Mouse (Mus musculus): ENCODE results near the gene Rassf6. TPM values are rescaled to one million over a fixed set of nuclear protein-coding genes. Genes with fewer than 3 reads are reported as not detected.
"Not testable (repeated sequence)": the region's sequence is repeated elsewhere in the genome, so short reads cannot be mapped to it uniquely, and the experiment has no call there.

Gene Rassf6
- total and polyA plus RNA-seq, 2 experiments: 3.9 to 30.1 TPM

DNA sequence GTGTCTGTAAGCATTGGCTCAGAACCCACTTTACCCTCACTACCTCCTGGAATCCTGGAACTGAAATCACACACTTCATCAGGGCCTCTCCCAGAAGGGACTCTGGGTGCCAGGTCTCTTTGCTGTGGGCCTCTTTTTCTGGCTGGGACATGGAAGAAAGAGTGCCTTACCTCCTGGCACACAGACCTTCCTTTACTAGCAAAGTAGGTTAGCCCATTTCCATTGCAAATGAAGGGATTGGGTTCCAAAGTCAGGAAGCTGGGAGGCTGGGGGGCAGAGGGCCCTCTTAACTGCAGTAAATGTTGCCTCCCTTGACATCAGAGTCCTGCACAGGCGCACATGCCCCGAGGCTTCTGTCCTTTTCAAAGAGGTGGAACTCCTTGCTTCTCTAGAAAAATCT lies 17.2 kb downstream of the Rassf6 start:
- 87% methylated on average over 2 of the region's 2 CpGs for WGBS
- no peak overlapping the region for H3K9ac ChIP-seq (ENCODE audit: low read depth, low read length)
- DNase-seq (ENCODE audit: extremely low read depth, low read depth, low spot score): no peak
- H3K27me3 ChIP-seq (ENCODE audit: control insufficient read depth, insufficient read depth, low read length): no peaks in the 10 kb centered on the region
- no peak overlapping the region for H3K4me3 ChIP-seq (ENCODE audit: insufficient read depth, low read depth, low read length)
- no peaks in the 10 kb centered on the region for H3K4me1 ChIP-seq (ENCODE audit: control insufficient read depth, insufficient read depth, low read length)
- H3K79me2 ChIP-seq (ENCODE audit: control insufficient read depth, insufficient read depth, low read length): no peaks in the 10 kb centered on the region; the same call in 1 of the 2 replicates
- TF ChIP-seq CTCF (IDR thresholded peaks at IDR 0.05; ENCODE audit: low read depth, low read length) (no peak), POLR2A (IDR thresholded peaks at IDR 0.05; ENCODE audit: extremely low read depth, insufficient read depth, low read length) (no peak)
- no peak overlapping the region for H3K27ac ChIP-seq (replicated peaks; ENCODE audit: insufficient read depth, low read depth, low read length)
- H3K36me3 ChIP-seq (ENCODE audit: control insufficient read depth, insufficient read depth, low read length): peaks cover 22% of the 10 kb centered on the region

DNA sequence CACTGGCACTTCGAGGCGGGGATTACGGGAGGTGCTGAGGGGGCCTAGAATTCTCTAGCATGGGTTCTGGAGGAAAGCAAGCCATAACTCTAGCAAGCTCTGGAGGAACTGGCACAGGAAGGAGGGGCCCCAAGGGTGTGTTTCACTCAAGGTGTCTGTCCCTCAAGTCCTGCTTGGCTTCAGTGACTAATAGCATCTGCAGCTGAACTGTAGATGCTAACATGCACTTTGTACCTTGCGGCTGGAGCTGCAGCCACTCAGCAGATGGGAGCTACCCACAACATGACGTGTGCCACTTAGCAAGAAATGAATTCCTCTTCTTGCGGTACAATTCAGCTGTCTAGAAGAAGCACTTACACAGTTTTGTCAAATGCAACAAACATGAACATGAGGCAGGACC lies 18.7 kb downstream of the Rassf6 start:
- Histone ChIP-seq H3K36me3 (ENCODE audit: control insufficient read depth, insufficient read depth, low read length) (peaks cover 14% of the 10 kb centered on the region), H3K27ac (replicated peaks; ENCODE audit: insufficient read depth, low read depth, low read length) (no peak overlapping the region), H3K9ac (ENCODE audit: low read depth, low read length) (no peak overlapping the region), H3K4me3 (ENCODE audit: insufficient read depth, low read depth, low read length) (no peak overlapping the region), H3K79me2 (ENCODE audit: control insufficient read depth, insufficient read depth, low read length) (no peaks in the 10 kb centered on the region; the same call in 1 of the 2 replicates), H3K4me1 (ENCODE audit: control insufficient read depth, insufficient read depth, low read length) (no peaks in the 10 kb centered on the region), H3K27me3 (ENCODE audit: control insufficient read depth, insufficient read depth, low read length) (no peaks in the 10 kb centered on the region)
- 90% methylated on average over 6 of the region's 6 CpGs for WGBS
- DNase-seq (ENCODE audit: extremely low read depth, low read depth, low spot score): no peak
- no peak for TF ChIP-seq CTCF (IDR thresholded peaks at IDR 0.05; ENCODE audit: low read depth, low read length)
- no peak for TF ChIP-seq POLR2A (IDR thresholded peaks at IDR 0.05; ENCODE audit: extremely low read depth, insufficient read depth, low read length)

DNA sequence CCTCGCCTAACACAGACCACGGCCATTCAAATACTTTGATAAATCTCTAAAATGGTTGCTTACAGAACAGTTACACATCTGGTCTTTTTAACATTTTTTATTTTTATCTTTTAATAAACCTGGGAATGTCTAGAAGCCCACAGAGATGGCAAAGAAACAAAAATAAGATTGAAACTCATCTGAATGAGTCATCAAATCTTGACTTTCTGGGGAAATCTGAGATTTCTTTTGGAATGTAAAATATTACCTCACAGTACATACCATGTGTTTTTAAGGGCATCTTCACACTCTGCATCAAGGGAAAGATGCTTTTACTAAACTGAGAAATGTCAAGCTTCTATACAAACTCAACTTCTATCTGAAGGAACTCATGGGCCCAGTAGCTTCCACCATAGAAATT lies 19.1 kb downstream of the Rassf6 start:
- Histone ChIP-seq H3K27ac (replicated peaks; ENCODE audit: insufficient read depth, low read depth, low read length) (no peak overlapping the region), H3K79me2 (ENCODE audit: control insufficient read depth, insufficient read depth, low read length) (no peaks in the 10 kb centered on the region; the same call in 1 of the 2 replicates), H3K36me3 (ENCODE audit: control insufficient read depth, insufficient read depth, low read length) (peaks cover 17% of the 10 kb centered on the region), H3K9ac (ENCODE audit: low read depth, low read length) (no peak overlapping the region), H3K4me3 (ENCODE audit: insufficient read depth, low read depth, low read length) (no peak overlapping the region), H3K4me1 (ENCODE audit: control insufficient read depth, insufficient read depth, low read length) (no peaks in the 10 kb centered on the region), H3K27me3 (ENCODE audit: control insufficient read depth, insufficient read depth, low read length) (no peaks in the 10 kb centered on the region)
- DNase-seq (ENCODE audit: extremely low read depth, low read depth, low spot score): no peak
- TF ChIP-seq CTCF (IDR thresholded peaks at IDR 0.05; ENCODE audit: low read depth, low read length) (no peak), POLR2A (IDR thresholded peaks at IDR 0.05; ENCODE audit: extremely low read depth, insufficient read depth, low read length) (no peak)
- WGBS: 97% methylated on average over 2 of the region's 2 CpGs

DNA sequence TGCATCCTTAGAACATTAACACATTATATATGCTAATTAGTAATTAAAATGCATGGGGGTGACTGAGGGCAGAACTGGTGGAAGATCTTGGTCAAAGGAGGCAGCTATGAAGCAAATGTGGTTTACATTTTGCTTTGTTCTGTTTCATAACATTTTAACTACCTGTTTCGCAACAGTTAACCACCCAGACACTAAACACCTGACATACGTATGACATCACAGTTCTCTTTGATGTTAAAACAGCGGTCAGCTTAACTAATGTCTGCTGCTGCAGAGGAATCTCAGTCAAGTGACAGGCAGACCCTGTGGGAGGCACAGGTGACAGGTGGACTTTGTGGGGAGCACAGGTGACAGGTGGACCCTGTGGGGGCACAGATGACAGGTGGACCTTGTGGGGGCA lies 22.6 kb downstream of the Rassf6 start:
- no peak for TF ChIP-seq POLR2A (IDR thresholded peaks at IDR 0.05; ENCODE audit: extremely low read depth, insufficient read depth, low read length)
- DNase-seq (ENCODE audit: extremely low read depth, low read depth, low spot score): peak; percentile 23
- 52% methylated on average over 3 of the region's 3 CpGs for WGBS

DNA sequence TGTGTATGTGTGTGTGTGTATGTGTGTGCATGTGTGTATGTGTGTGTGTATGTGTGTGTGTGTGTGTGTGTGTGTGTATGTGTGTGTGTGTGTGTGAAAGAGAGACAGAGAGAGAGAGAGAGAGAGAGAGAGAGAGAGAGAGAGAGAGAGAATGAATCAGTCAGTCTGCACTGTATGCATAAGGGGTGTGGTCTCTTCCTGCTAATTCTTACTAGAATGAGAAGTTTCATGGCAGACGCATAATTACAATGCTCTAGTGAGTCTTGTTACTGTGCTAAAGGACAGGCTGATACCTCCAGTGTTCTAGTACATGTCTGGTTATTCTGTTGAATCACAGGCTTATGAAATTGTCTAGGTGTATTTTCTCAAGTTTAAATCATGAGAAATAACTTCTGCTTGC lies 27.7 kb downstream of the Rassf6 start:
- peaks cover 55% of the 10 kb centered on the region for H3K36me3 ChIP-seq (ENCODE audit: control insufficient read depth, insufficient read depth, low read length)
- H3K27me3 ChIP-seq (ENCODE audit: control insufficient read depth, insufficient read depth, low read length); DNase-seq (ENCODE audit: extremely low read depth, low read depth, low spot score); H3K9ac ChIP-seq (ENCODE audit: low read depth, low read length); H3K27ac ChIP-seq (replicated peaks; ENCODE audit: insufficient read depth, low read depth, low read length); H3K79me2 ChIP-seq (ENCODE audit: control insufficient read depth, insufficient read depth, low read length); H3K4me1 ChIP-seq (ENCODE audit: control insufficient read depth, insufficient read depth, low read length); H3K4me3 ChIP-seq (ENCODE audit: insufficient read depth, low read depth, low read length): not testable (repeated sequence)
- 83% methylated on average over 1 of the region's 1 CpGs for WGBS

More for the DNA sequence above, 22.6 kb downstream of the Rassf6 start:
- H3K36me3 ChIP-seq (ENCODE audit: control insufficient read depth, insufficient read depth, low read length): peaks cover 37% of the 10 kb centered on the region
- H3K4me1 ChIP-seq (ENCODE audit: control insufficient read depth, insufficient read depth, low read length): no peaks in the 10 kb centered on the region
- H3K9ac ChIP-seq (ENCODE audit: low read depth, low read length): no peak overlapping the region
- no peak overlapping the region for H3K4me3 ChIP-seq (ENCODE audit: insufficient read depth, low read depth, low read length)
- no peaks in the 10 kb centered on the region; the same call in 1 of the 2 replicates for H3K79me2 ChIP-seq (ENCODE audit: control insufficient read depth, insufficient read depth, low read length)
- H3K27me3 ChIP-seq (ENCODE audit: control insufficient read depth, insufficient read depth, low read length): no peaks in the 10 kb centered on the region
- H3K27ac ChIP-seq (replicated peaks; ENCODE audit: insufficient read depth, low read depth, low read length): no peak overlapping the region

DNA sequence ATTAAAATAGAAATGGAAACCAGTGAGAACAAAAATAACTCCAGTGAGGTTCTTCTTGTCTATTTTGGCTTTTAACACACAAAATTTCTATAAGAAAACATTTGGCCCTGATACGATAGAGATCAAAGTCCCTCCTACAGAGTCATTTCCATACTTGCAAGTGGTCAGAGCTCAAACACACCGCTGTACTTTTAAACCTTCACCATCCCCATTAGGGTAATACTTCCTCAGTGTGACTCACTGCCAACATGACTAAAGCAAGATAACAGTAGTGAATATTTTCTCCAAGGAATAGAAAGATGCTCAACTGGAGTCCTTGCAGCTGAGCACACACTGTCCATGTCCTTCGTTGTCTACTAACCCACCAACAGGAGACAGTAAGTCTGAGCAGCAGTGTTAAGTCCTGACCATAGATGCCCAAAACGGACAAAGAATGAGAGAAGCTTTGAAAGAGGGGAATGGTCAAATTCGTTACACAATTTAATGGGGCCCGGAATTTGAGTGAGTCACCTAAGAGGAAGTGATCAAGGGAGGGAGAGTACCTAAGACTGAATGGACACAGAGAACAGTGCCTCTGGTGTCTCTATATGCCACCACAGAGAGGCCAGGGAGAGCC lies 28.4 kb downstream of the Rassf6 start:
- Histone ChIP-seq H3K9ac (ENCODE audit: low read depth, low read length) (no peak overlapping the region), H3K4me3 (ENCODE audit: insufficient read depth, low read depth, low read length) (no peak overlapping the region), H3K79me2 (ENCODE audit: control insufficient read depth, insufficient read depth, low read length) (no peaks in the 10 kb centered on the region), H3K27me3 (ENCODE audit: control insufficient read depth, insufficient read depth, low read length) (no peaks in the 10 kb centered on the region), H3K4me1 (ENCODE audit: control insufficient read depth, insufficient read depth, low read length) (no peaks in the 10 kb centered on the region), H3K36me3 (ENCODE audit: control insufficient read depth, insufficient read depth, low read length) (peaks cover 60% of the 10 kb centered on the region), H3K27ac (replicated peaks; ENCODE audit: insufficient read depth, low read depth, low read length) (no peak overlapping the region)
- TF ChIP-seq POLR2A (IDR thresholded peaks at IDR 0.05; ENCODE audit: extremely low read depth, insufficient read depth, low read length) (no peak), CTCF (IDR thresholded peaks at IDR 0.05; ENCODE audit: low read depth, low read length) (no peak)
- WGBS: 79% methylated on average over 6 of the region's 6 CpGs
- DNase-seq (ENCODE audit: extremely low read depth, low read depth, low spot score): no peak
